ENCODE assay signal across 19 mouse cellular contexts in genomic region chr7:99100573-99100972, GRCm38 (mm10). TPM values are rescaled to one million over a fixed set of nuclear protein-coding genes. Genes with fewer than 3 reads are reported as not detected.
DNase-seq lines count a peak whose midpoint lies in the region; ATAC-seq and TF ChIP-seq lines count a peak whose summit lies in the region.
"Had no signal": no experiment of that assay in that cellular context is flagged by ENCODE, and none has a peak within 500 bp of the region (broad histone marks: within the 10 kb centered on the region; RNA-seq: fewer than 3 reads in every experiment).

No protein-coding gene starts in this region.

- H3K4me2 ChIP-seq in kidney, embryonic 15.5 days, result no peak overlapping the region
- peak overlapping the region; percentile 21 for H3K4me2 ChIP-seq in liver, embryonic 11.5 days
- H3K4me2 ChIP-seq in stomach, embryonic 16.5 days (ENCODE audit: low read depth, low read length), result no peak overlapping the region
- H3K4me2 ChIP-seq in forebrain, embryonic 14.5 days (ENCODE audit: low read length), result no peak overlapping the region
- H3K4me2 ChIP-seq: embryonic facial prominence, embryonic 15.5 days; heart, embryonic 15.5 days; hindbrain, embryonic 14.5 days; lung, embryonic 15.5 days; midbrain, embryonic 15.5 days had no signal

- TF ChIP-seq CTCF in liver, adult 2 months (IDR thresholded peaks at IDR 0.05; ENCODE audit: low read depth, low read length), result no peak

- no peaks in the 10 kb centered on the region for H3K9me3 ChIP-seq in kidney, embryonic 15.5 days (replicated peaks)
- no peaks in the 10 kb centered on the region for H3K9me3 ChIP-seq in liver, embryonic 11.5 days (ENCODE audit: control insufficient read depth, low read length)
- no peaks in the 10 kb centered on the region for H3K9me3 ChIP-seq in stomach, embryonic 16.5 days (replicated peaks; ENCODE audit: control insufficient read depth, low read length)
- H3K9me3 ChIP-seq in forebrain, embryonic 14.5 days (replicated peaks; ENCODE audit: control insufficient read depth, low read length), result no peaks in the 10 kb centered on the region
- H3K9me3 ChIP-seq: embryonic facial prominence, embryonic 15.5 days; G1E; heart, embryonic 15.5 days; lung, embryonic 15.5 days; midbrain, embryonic 15.5 days had no signal

- ATAC-seq in kidney, embryonic 15.5 days (replicated peaks; ENCODE audit: low FRiP score), result no peak
- ATAC-seq in liver, embryonic 11.5 days (replicated peaks; ENCODE audit: low FRiP score), result peak; percentile 46; the same call in 1 of the 2 replicates
- ATAC-seq in stomach, embryonic 16.5 days (ENCODE audit: insufficient read depth, low FRiP score), result 0 out of 2 replicates have a peak, but pooled peaks have one; percentile 53
- ATAC-seq in forebrain, embryonic 14.5 days, result no peak

- WGBS in liver, adult 2 months, result 21% methylated on average over 8 of the region's 8 CpGs
- WGBS in kidney, embryonic 15.5 days, result 62% methylated on average over 8 of the region's 8 CpGs
- WGBS in liver, embryonic 11.5 days, result 78% methylated on average over 8 of the region's 8 CpGs
- WGBS in stomach, embryonic 16.5 days, result 61% methylated on average over 8 of the region's 8 CpGs
- 90% methylated on average over 8 of the region's 8 CpGs for WGBS in forebrain, embryonic 14.5 days

- no peak overlapping the region for H3K4me3 ChIP-seq in liver, adult 2 months (ENCODE audit: insufficient read depth, low read depth, low read length)
- no peak overlapping the region for H3K4me3 ChIP-seq in kidney, embryonic 15.5 days (replicated peaks)
- H3K4me3 ChIP-seq in liver, embryonic 11.5 days (ENCODE audit: low read depth, low read length), result no peak overlapping the region
- no peak overlapping the region for H3K4me3 ChIP-seq in stomach, embryonic 16.5 days (replicated peaks; ENCODE audit: low read length)
- H3K4me3 ChIP-seq in forebrain, embryonic 14.5 days (ENCODE audit: low read depth, low read length), result no peak overlapping the region
- H3K4me3 ChIP-seq: embryonic facial prominence, embryonic 15.5 days; heart, adult 2 months; heart, embryonic 15.5 days; lung, embryonic 15.5 days; midbrain, embryonic 15.5 days had no signal

- H3K36me3 ChIP-seq in liver, adult 2 months (ENCODE audit: control insufficient read depth, insufficient read depth, low read length), result peaks cover 8% of the 10 kb centered on the region; the same call in 1 of the 2 replicates
- H3K36me3 ChIP-seq in kidney, embryonic 15.5 days, result peaks cover 29% of the 10 kb centered on the region
- H3K36me3 ChIP-seq in liver, embryonic 11.5 days (ENCODE audit: control insufficient read depth, insufficient read depth, low read length), result no peaks in the 10 kb centered on the region
- no peaks in the 10 kb centered on the region; the same call in 1 of the 2 replicates for H3K36me3 ChIP-seq in stomach, embryonic 16.5 days (ENCODE audit: control insufficient read depth, insufficient read depth, low read length)
- peaks cover 8% of the 10 kb centered on the region; the same call in 1 of the 2 replicates for H3K36me3 ChIP-seq in forebrain, embryonic 14.5 days (ENCODE audit: control insufficient read depth, insufficient read depth, low read length)
- H3K36me3 ChIP-seq: midbrain, embryonic 15.5 days had no signal

- no peaks in the 10 kb centered on the region for H3K27me3 ChIP-seq in liver, adult 2 months (ENCODE audit: control insufficient read depth, insufficient read depth, low read length)
- H3K27me3 ChIP-seq in kidney, embryonic 15.5 days, result no peaks in the 10 kb centered on the region
- no peaks in the 10 kb centered on the region for H3K27me3 ChIP-seq in liver, embryonic 11.5 days (replicated peaks; ENCODE audit: control insufficient read depth, insufficient read depth, low read length)
- no peaks in the 10 kb centered on the region for H3K27me3 ChIP-seq in stomach, embryonic 16.5 days (ENCODE audit: control insufficient read depth, insufficient read depth, low read length)
- H3K27me3 ChIP-seq in forebrain, embryonic 14.5 days (replicated peaks; ENCODE audit: control insufficient read depth, insufficient read depth, low read length), result no peaks in the 10 kb centered on the region
- H3K27me3 ChIP-seq: embryonic facial prominence, embryonic 15.5 days; heart, embryonic 15.5 days; lung, embryonic 15.5 days; midbrain, embryonic 15.5 days had no signal

- intact Hi-C loops in heart, postnatal 36 days (cut with DNase I), result no loop called here

- DNase-seq in liver, adult 2 months (ENCODE audit: extremely low read depth, low read depth, low spot score), result peak; percentile 100
- no peak for DNase-seq in liver
- no peak for DNase-seq in liver, embryonic 11.5 days (ENCODE audit: low spot score)
- DNase-seq in layer of hippocampus, adult 8-10 months (ENCODE audit: low spot score in 2 of 2), result no peak
- DNase-seq in forebrain, embryonic 14.5 days (ENCODE audit: low spot score), result no peak
- DNase-seq in heart, postnatal 36 days, result no peak
- DNase-seq: cerebellum, adult 9-10 months; gastrocnemius, postnatal 14 days; heart, adult 2 months; layer of hippocampus, adult 9-11 months; thymus, postnatal 4 days had no signal

- peak overlapping the region; percentile 94 for H3K27ac ChIP-seq in liver, adult 2 months (replicated peaks; ENCODE audit: insufficient read depth, low read depth, low read length)
- 0 out of 2 replicates have a peak overlapping the region, but pooled peaks have one; percentile 54 for H3K27ac ChIP-seq in kidney, embryonic 15.5 days
- H3K27ac ChIP-seq in liver, embryonic 11.5 days (ENCODE audit: low read depth, low read length), result 0 out of 2 replicates have a peak overlapping the region, but pooled peaks have one; percentile 62
- H3K27ac ChIP-seq in stomach, embryonic 16.5 days (ENCODE audit: low read length), result no peak overlapping the region
- H3K27ac ChIP-seq in forebrain, embryonic 14.5 days (ENCODE audit: low read depth, low read length), result no peak overlapping the region
- H3K27ac ChIP-seq: embryonic facial prominence, embryonic 15.5 days; heart, adult 2 months; heart, embryonic 15.5 days; hindbrain, embryonic 14.5 days; lung, embryonic 15.5 days; midbrain, embryonic 15.5 days had no signal

- H3K4me1 ChIP-seq in liver, adult 2 months (ENCODE audit: control insufficient read depth, insufficient read depth, low read length), result peaks cover 42% of the 10 kb centered on the region
- H3K4me1 ChIP-seq in kidney, embryonic 15.5 days, result peaks cover 31% of the 10 kb centered on the region
- peaks cover 23% of the 10 kb centered on the region for H3K4me1 ChIP-seq in liver, embryonic 11.5 days (replicated peaks; ENCODE audit: control insufficient read depth, insufficient read depth, low read length)
- H3K4me1 ChIP-seq in stomach, embryonic 16.5 days (ENCODE audit: control insufficient read depth, insufficient read depth, low read length), result peaks cover 27% of the 10 kb centered on the region
- peaks cover 4% of the 10 kb centered on the region; the same call in 1 of the 2 replicates for H3K4me1 ChIP-seq in forebrain, embryonic 14.5 days (ENCODE audit: control insufficient read depth, insufficient read depth, low read length)

- H3K79me2 ChIP-seq in liver, adult 2 months (ENCODE audit: control insufficient read depth, insufficient read depth, low read length), result peaks cover 10% of the 10 kb centered on the region; the same call in 1 of the 2 replicates

- no peak for TF ChIP-seq POLR2A in liver, adult 2 months (IDR thresholded peaks at IDR 0.05; ENCODE audit: extremely low read depth, insufficient read depth, low read length)

- H3K9ac ChIP-seq in liver, adult 2 months (ENCODE audit: low read depth, low read length), result peak overlapping the region; percentile 51
- H3K9ac ChIP-seq in kidney, embryonic 15.5 days, result no peak overlapping the region
- H3K9ac ChIP-seq in liver, embryonic 11.5 days (ENCODE audit: low read depth, low read length), result no peak overlapping the region
- H3K9ac ChIP-seq in stomach, embryonic 16.5 days (ENCODE audit: low read length), result no peak overlapping the region
- H3K9ac ChIP-seq in forebrain, embryonic 14.5 days (ENCODE audit: low read length), result no peak overlapping the region
- H3K9ac ChIP-seq: embryonic facial prominence, embryonic 15.5 days; heart, embryonic 15.5 days; hindbrain, embryonic 14.5 days; lung, embryonic 15.5 days; midbrain, embryonic 15.5 days had no signal

RNA-seq across cellular contexts. Expression of gene Uvrag, which starts 40.4 kb away (rescaled TPM):
- total RNA-seq in liver, adult 2 months (2014; rRNA removed), result 18.3 and 19.9 TPM in 2 replicates
- 11.4 and 12.2 TPM in 2 replicates for polyA plus RNA-seq in liver, adult 2 months (2012; rRNA removed)
- polyA plus RNA-seq in kidney, embryonic 15.5 days (2015; fragmentation: Nextera tagmentation; extraction: Ambion mirVana), result 19.1 and 22.6 TPM in 2 replicates
- 14.5 and 16.2 TPM in 2 replicates for polyA plus RNA-seq in liver, embryonic 11.5 days (2014; fragmentation: Nextera tagmentation; extraction: Ambion mirVana)
- 14.4 and 14.8 TPM in 2 replicates for polyA plus RNA-seq in stomach, embryonic 16.5 days (2015; fragmentation: Nextera tagmentation; extraction: Ambion mirVana)
- total RNA-seq in layer of hippocampus, adult 8-10 months (2022), result 10 to 100 TPM; 41.6 to 54.7 (median 52.8) TPM
- 12.2 and 13.2 TPM in 2 replicates for polyA plus RNA-seq in forebrain, embryonic 14.5 days (2014; fragmentation: Nextera tagmentation; extraction: Ambion mirVana)
- 10 to 100 TPM; 21.6 to 28.6 TPM for total RNA-seq in heart, postnatal 36 days (2021)

Comparison
In these comparisons a context has a peak if more than half of its experiments do, and no peak if none do; other contexts are left out.
1. H3K27ac ChIP-seq: peak in liver, adult 2 months (single experiment), kidney, embryonic 15.5 days (single experiment) and liver, embryonic 11.5 days (single experiment); none in stomach, embryonic 16.5 days (single experiment) and forebrain, embryonic 14.5 days (single experiment).
2. ATAC-seq: peak in liver, embryonic 11.5 days (single experiment) and stomach, embryonic 16.5 days (single experiment); none in kidney, embryonic 15.5 days (single experiment) and forebrain, embryonic 14.5 days (single experiment).